Mouse (Mus musculus): ENCODE measurements around the gene Fah.

Gene Fah

GRCm38 (mm10) chr7:84594917-84595303, 11.6 kb downstream of the Fah start:
- DNase-seq (ENCODE audit: low read depth, low spot score): no peak

GRCm38 (mm10) chr7:84594087-84594916, 12.2 kb downstream of the Fah start:
- peak; percentile 71 for DNase-seq (ENCODE audit: low read depth, low spot score)

GRCm38 (mm10) chr7:84591347-84591746, 15.2 kb downstream of the Fah start:
- no peak for DNase-seq (ENCODE audit: low read depth, low spot score)

GRCm38 (mm10) chr7:84590622-84591021, 15.9 kb downstream of the Fah start:
- DNase-seq (ENCODE audit: low read depth, low spot score): no peak

GRCm38 (mm10) chr7:84587101-84587783, 19.3 kb downstream of the Fah start:
- no peak for DNase-seq (ENCODE audit: low read depth, low spot score)

GRCm38 (mm10) chr7:84586360-84587100, 20.0 kb downstream of the Fah start:
- DNase-seq (ENCODE audit: low read depth, low spot score): no peak

GRCm38 (mm10) chr7:84585086-84585485, 21.4 kb downstream of the Fah start:
- no peak for DNase-seq (ENCODE audit: low read depth, low spot score)

GRCm38 (mm10) chr7:84579769-84580168, 26.8 kb downstream of the Fah start:
- no peak for DNase-seq (ENCODE audit: low read depth, low spot score)

- DNase-seq (ENCODE audit: low read depth, low spot score): no peak
These were observed 27.7 kb downstream of the Fah start for GRCm38 (mm10) chr7:84578841-84579240.

- no peak for DNase-seq (ENCODE audit: low read depth, low spot score)
These were observed 29.5 kb downstream of the Fah start for GRCm38 (mm10) chr7:84577034-84577433.

GRCm38 (mm10) chr7:84566200-84566599, 40.3 kb downstream of the Fah start:
- no peak for DNase-seq (ENCODE audit: low read depth, low spot score)

- no peak for DNase-seq (ENCODE audit: low read depth, low spot score)
These were observed 42.3 kb downstream of the Fah start for GRCm38 (mm10) chr7:84564236-84564635.

GRCm38 (mm10) chr7:84560500-84560899, 46.0 kb downstream of the Fah start:
- no peak for DNase-seq (ENCODE audit: low read depth, low spot score)

GRCm38 (mm10) chr7:84557332-84557731, 49.2 kb downstream of the Fah start:
- no peak for DNase-seq (ENCODE audit: low read depth, low spot score)

GRCm38 (mm10) chr7:84555294-84555693, 51.2 kb downstream of the Fah start:
- no peak for DNase-seq (ENCODE audit: low read depth, low spot score)

- DNase-seq (ENCODE audit: low read depth, low spot score): no peak
These were observed 55.0 kb downstream of the Fah start for GRCm38 (mm10) chr7:84551472-84551871.

- DNase-seq (ENCODE audit: low read depth, low spot score): no peak
These were observed 59.9 kb downstream of the Fah start for GRCm38 (mm10) chr7:84546667-84547066.

GRCm38 (mm10) chr7:84544946-84545345, 61.6 kb downstream of the Fah start:
- no peak for DNase-seq (ENCODE audit: low read depth, low spot score)

Data from retina, postnatal 7 days (tissue).